Mouse (Mus musculus): ENCODE data around the gene Cdkal1. TPM values are rescaled to one million over a fixed set of nuclear protein-coding genes. Genes with fewer than 3 reads are reported as not detected.

Cdkal1 gene
- polyA plus RNA-seq, 1 experiment from 2014 or later, result 8.7 TPM

DNA sequence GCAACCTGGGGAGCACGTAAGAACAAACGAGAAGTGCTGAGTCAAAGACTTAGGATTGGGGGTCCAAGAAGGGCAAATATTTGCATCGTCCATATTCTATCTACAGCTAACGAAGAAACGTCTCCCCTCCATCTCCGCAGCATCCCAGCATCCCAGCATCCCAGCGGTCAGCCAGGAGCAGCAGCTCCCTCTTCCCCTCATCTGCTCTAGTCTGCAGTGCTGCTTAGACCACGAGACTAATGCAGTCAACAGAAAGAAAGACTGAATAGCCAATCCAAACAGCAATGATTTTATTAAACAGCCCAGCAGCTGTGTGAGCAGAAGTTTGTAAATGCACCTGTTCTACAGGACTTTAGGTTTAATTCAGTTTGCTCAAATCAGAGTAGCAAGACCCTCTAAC is 32.0 kb downstream of the Cdkal1 start:
- Histone ChIP-seq H3K36me3 (replicated peaks; ENCODE audit: insufficient read depth, low read length) (no peaks in the 10 kb centered on the region), H3K27ac (ENCODE audit: low read depth) (no peak overlapping the region), H3K9ac (replicated peaks) (no peak overlapping the region), H3K4me3 (ENCODE audit: low read depth, low read length) (no peak overlapping the region), H3K27me3 (ENCODE audit: insufficient read depth, low read length) (no peaks in the 10 kb centered on the region), H3K4me2 (ENCODE audit: low read depth, low read length) (no peak overlapping the region), H3K4me1 (ENCODE audit: insufficient read depth) (peaks cover 5% of the 10 kb centered on the region; the same call in 1 of the 2 replicates), H3K9me3 (ENCODE audit: low read length) (no peaks in the 10 kb centered on the region)
- ATAC-seq (no peak), DNase-seq (no peak)
- TF ChIP-seq CTCF (IDR thresholded peaks at IDR 0.05; ENCODE audit: low read depth), result no peak
- no peak for TF ChIP-seq EP300 (IDR thresholded peaks at IDR 0.05; ENCODE audit: low read depth)
- 78% methylated on average over 8 of the region's 8 CpGs for WGBS (ENCODE audit: insufficient replicate concordance)

DNA sequence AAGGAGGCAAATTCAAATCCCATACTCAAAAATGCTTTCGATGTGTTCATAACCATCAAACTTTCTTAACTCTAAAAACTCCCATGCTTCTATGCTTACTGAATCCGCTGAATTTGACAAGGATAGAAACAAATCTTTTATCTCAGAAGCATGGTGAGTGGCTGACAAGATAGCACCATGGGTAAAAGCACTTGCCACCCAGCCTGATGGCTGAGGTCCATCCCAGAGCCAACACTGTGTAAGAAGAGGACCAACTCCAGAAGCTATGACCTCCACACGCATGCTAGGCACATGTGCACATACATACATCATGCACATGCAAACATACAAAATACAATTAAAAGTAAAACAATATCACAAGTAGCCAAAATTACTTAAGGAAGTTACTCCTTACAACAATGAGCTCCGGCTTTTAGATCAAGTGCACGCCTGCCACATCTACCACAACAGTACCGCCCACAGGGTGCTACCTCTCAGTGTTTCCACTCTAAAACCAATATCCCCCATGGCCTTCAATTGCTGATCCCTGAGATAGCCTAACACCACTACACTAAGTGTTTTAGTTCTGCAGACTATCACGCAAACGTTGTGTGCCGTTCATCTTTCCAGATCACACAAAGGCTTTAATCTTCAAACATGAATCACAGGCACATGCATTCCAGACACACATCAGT is 35.4 kb downstream of the Cdkal1 start:
- Histone ChIP-seq H3K9me3 (ENCODE audit: low read length) (no peaks in the 10 kb centered on the region), H3K36me3 (replicated peaks; ENCODE audit: insufficient read depth, low read length) (no peaks in the 10 kb centered on the region; the same call in 1 of the 2 replicates), H3K4me3 (ENCODE audit: low read depth, low read length) (no peak overlapping the region), H3K4me2 (ENCODE audit: low read depth, low read length) (no peak overlapping the region), H3K27ac (ENCODE audit: low read depth) (no peak overlapping the region), H3K4me1 (ENCODE audit: insufficient read depth) (no peaks in the 10 kb centered on the region), H3K9ac (replicated peaks) (no peak overlapping the region), H3K27me3 (ENCODE audit: insufficient read depth, low read length) (no peaks in the 10 kb centered on the region)
- DNase-seq, result no peak
- 63% methylated on average over 9 of the region's 9 CpGs for WGBS (ENCODE audit: insufficient replicate concordance)
- no peak for ATAC-seq
- TF ChIP-seq EP300 (IDR thresholded peaks at IDR 0.05; ENCODE audit: low read depth), result no peak
- no peak for TF ChIP-seq CTCF (IDR thresholded peaks at IDR 0.05; ENCODE audit: low read depth)

DNA sequence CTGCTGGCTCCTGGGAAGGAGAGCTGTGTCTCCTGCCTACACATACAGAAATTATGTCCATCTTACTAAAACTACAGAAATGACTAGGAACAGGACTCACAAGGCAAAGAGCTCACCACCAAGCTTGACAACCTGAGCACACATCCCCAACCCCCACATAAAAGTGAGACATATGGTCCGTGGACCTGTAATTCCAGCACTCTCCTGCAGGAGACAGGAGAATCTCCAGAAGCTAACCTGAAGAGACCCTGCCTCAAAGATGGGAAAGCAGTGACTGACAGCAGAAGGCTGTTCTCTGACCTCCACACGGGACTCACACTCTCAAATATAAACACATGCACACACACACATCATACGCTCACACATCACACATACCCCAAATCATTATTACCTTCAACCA is 36.3 kb downstream of the Cdkal1 start:
- 80% methylated on average over 3 of the region's 3 CpGs for WGBS (ENCODE audit: insufficient replicate concordance)
- H3K9me3 ChIP-seq (ENCODE audit: low read length), result no peaks in the 10 kb centered on the region
- no peak for DNase-seq
- TF ChIP-seq EP300 (IDR thresholded peaks at IDR 0.05; ENCODE audit: low read depth), result no peak
- TF ChIP-seq CTCF (IDR thresholded peaks at IDR 0.05; ENCODE audit: low read depth), result no peak
- H3K4me3 ChIP-seq (ENCODE audit: low read depth, low read length), result no peak overlapping the region
- no peaks in the 10 kb centered on the region for H3K4me1 ChIP-seq (ENCODE audit: insufficient read depth)
- no peaks in the 10 kb centered on the region; the same call in 1 of the 2 replicates for H3K36me3 ChIP-seq (replicated peaks; ENCODE audit: insufficient read depth, low read length)
- no peak for ATAC-seq
- no peaks in the 10 kb centered on the region for H3K27me3 ChIP-seq (ENCODE audit: insufficient read depth, low read length)
- no peak overlapping the region for H3K4me2 ChIP-seq (ENCODE audit: low read depth, low read length)
- no peak overlapping the region for H3K27ac ChIP-seq (ENCODE audit: low read depth)
- H3K9ac ChIP-seq (replicated peaks), result no peak overlapping the region

DNA sequence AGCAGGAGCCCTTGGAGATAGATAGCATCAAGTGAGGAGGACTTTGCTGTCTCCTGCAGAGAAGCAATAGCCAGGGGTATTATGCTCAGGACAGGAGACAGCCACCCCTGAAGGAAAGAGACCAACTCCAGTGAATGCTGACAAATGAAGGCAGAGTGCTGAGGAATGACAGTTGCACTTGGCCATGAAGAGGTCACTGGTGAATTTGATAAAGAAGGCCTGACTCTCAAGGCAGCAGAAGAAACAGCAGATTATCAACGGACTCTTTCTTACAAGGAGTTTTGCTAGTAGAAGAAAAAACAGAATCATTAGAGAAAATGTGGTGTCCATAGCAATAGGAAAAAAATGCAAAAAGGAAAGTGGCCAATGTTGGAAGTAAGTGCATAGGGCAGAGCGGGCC is 37.2 kb downstream of the Cdkal1 start:
- H3K27me3 ChIP-seq (ENCODE audit: insufficient read depth, low read length), result no peaks in the 10 kb centered on the region
- no peak overlapping the region for H3K27ac ChIP-seq (ENCODE audit: low read depth)
- no peaks in the 10 kb centered on the region for H3K4me1 ChIP-seq (ENCODE audit: insufficient read depth)
- H3K4me2 ChIP-seq (ENCODE audit: low read depth, low read length), result no peak overlapping the region
- DNase-seq (no peak), ATAC-seq (no peak)
- H3K36me3 ChIP-seq (replicated peaks; ENCODE audit: insufficient read depth, low read length), result no peaks in the 10 kb centered on the region; the same call in 1 of the 2 replicates
- TF ChIP-seq EP300 (IDR thresholded peaks at IDR 0.05; ENCODE audit: low read depth) (no peak; the same call in 1 of the 2 replicates), CTCF (IDR thresholded peaks at IDR 0.05; ENCODE audit: low read depth) (no peak)
- no peak overlapping the region for H3K4me3 ChIP-seq (ENCODE audit: low read depth, low read length)
- no peaks in the 10 kb centered on the region for H3K9me3 ChIP-seq (ENCODE audit: low read length)
- 63% methylated on average over 2 of the region's 2 CpGs for WGBS (ENCODE audit: insufficient replicate concordance)
- H3K9ac ChIP-seq (replicated peaks), result no peak overlapping the region

DNA sequence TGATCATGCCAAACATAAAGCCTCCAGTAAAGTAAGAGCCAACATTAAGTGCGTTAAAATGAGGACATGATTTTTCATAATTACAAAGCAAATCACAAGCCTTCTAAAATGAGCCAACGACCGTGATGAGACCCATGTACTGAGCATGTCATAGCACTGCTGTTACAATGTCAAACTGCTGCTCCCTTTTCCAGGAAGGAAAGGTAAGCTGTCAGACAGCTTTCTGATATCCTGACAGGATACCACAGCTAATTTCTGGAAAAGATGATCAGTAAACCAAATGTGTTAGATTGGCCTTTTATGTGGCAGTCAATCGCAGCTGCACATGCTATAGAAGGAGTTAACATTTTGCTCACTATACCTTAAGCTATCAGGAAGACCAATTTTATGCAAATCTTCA is 44.7 kb downstream of the Cdkal1 start:
- TF ChIP-seq EP300 (IDR thresholded peaks at IDR 0.05; ENCODE audit: low read depth), result no peak
- no peak for TF ChIP-seq CTCF (IDR thresholded peaks at IDR 0.05; ENCODE audit: low read depth)
- no peaks in the 10 kb centered on the region for H3K9me3 ChIP-seq (ENCODE audit: low read length)
- no peak overlapping the region for H3K27ac ChIP-seq (ENCODE audit: low read depth)
- no peaks in the 10 kb centered on the region for H3K27me3 ChIP-seq (ENCODE audit: insufficient read depth, low read length)
- no peaks in the 10 kb centered on the region for H3K36me3 ChIP-seq (replicated peaks; ENCODE audit: insufficient read depth, low read length)
- H3K4me2 ChIP-seq (ENCODE audit: low read depth, low read length), result no peak overlapping the region
- no peak overlapping the region for H3K4me3 ChIP-seq (ENCODE audit: low read depth, low read length)
- no peak overlapping the region for H3K9ac ChIP-seq (replicated peaks)
- DNase-seq, result no peak
- no peaks in the 10 kb centered on the region for H3K4me1 ChIP-seq (ENCODE audit: insufficient read depth)
- no peak for ATAC-seq
- 80% methylated on average over 4 of the region's 4 CpGs for WGBS (ENCODE audit: insufficient replicate concordance)

DNA sequence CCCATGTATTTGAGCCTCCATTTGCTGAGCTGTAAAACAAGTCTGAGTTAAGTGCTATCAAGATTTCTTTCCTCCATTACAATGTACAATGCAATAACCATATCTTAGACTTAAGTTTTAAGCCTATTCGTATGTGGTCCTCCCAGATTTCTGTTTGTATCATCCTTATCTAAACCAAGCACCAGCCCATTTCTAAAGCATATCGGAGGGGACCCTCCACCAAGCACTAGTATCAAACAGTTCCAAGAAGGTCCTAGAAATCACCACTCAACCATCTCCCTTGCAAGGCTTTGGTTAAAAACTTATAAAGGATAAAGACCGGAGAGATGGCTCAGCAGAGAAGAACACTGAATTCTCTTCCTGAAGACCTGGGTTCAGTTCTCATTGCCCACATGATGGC is 47.1 kb downstream of the Cdkal1 start:
- no peak for DNase-seq
- Histone ChIP-seq H3K36me3 (replicated peaks; ENCODE audit: insufficient read depth, low read length) (no peaks in the 10 kb centered on the region), H3K4me3 (ENCODE audit: low read depth, low read length) (no peak overlapping the region), H3K9me3 (ENCODE audit: low read length) (no peaks in the 10 kb centered on the region), H3K4me1 (ENCODE audit: insufficient read depth) (no peaks in the 10 kb centered on the region), H3K4me2 (ENCODE audit: low read depth, low read length) (no peak overlapping the region), H3K27me3 (ENCODE audit: insufficient read depth, low read length) (no peaks in the 10 kb centered on the region), H3K9ac (replicated peaks) (no peak overlapping the region), H3K27ac (ENCODE audit: low read depth) (no peak overlapping the region)
- TF ChIP-seq CTCF (IDR thresholded peaks at IDR 0.05; ENCODE audit: low read depth), result no peak
- no peak for TF ChIP-seq EP300 (IDR thresholded peaks at IDR 0.05; ENCODE audit: low read depth)
- no peak for ATAC-seq
- WGBS (ENCODE audit: insufficient replicate concordance), result 50% methylated on average over 3 of the region's 3 CpGs

Data from liver, postnatal 0 days (tissue).